Mouse (Mus musculus): Measurements from ENCODE around the gene Gpc5.

DNA sequence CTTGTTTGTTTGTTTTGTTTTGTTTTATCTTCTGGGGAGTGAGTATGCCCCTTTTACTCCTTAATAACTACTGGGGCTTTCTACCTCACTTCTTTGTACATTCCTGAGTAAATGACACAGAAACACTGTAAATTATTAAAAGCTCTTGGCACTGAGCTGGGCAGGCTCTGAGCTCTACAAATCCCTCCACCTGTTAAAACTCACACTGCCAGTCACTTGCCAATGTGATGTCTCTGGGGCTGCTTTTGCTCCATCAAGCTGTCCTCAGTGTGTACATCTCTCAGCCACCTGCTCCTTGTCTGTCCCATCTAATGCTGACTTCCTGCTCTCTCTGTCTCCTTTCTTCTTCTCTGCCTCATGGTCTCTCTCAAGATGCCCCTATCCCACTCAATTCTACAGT, 528.5 kb downstream of the Gpc5 start:
- TF ChIP-seq POLR2A (IDR thresholded peaks at IDR 0.05; ENCODE audit: extremely low read depth, insufficient read depth, low read length) = no peak
- no peak for TF ChIP-seq CTCF (IDR thresholded peaks at IDR 0.05; ENCODE audit: low read depth, low read length)
